In genomic region chr5:138193771-138194727, GRCm38 (mm10) we compare ENCODE assay signal across 8 mouse cellular contexts. TPM values are rescaled to one million over a fixed set of nuclear protein-coding genes. Genes with fewer than 3 reads are reported as not detected.
A peak's percentile ranks its signal among the peaks of the same experiment; 100 is the strongest.
DNase-seq lines count a peak whose midpoint lies in the region; ATAC-seq and TF ChIP-seq lines count a peak whose summit lies in the region.

Mblac1 (plus strand) TSS chr5:138194314.

- peak; percentile 60; the same call in 1 of the 2 replicates for TF ChIP-seq EP300 in liver, postnatal 0 days (IDR thresholded peaks at IDR 0.05; ENCODE audit: low read depth)

- 8% methylated on average over 54 of the region's 54 CpGs for WGBS in forebrain, embryonic 10.5 days
- WGBS in heart, embryonic 16.5 days, result 7% methylated on average over 54 of the region's 54 CpGs
- 6% methylated on average over 54 of the region's 54 CpGs for WGBS in liver, postnatal 0 days (ENCODE audit: insufficient replicate concordance)
- WGBS in neural tube, embryonic 14.5 days, result 7% methylated on average over 54 of the region's 54 CpGs

- ATAC-seq in heart, embryonic 16.5 days (replicated peaks; ENCODE audit: extremely low read depth, insufficient read depth, low FRiP score), result peak; percentile 84
- peak; percentile 83 for ATAC-seq in liver, postnatal 0 days
- peak; percentile 88 for ATAC-seq in neural tube, embryonic 14.5 days (ENCODE audit: low read depth)

- H3K27me3 ChIP-seq in forebrain, embryonic 10.5 days (ENCODE audit: poor library complexity, severe bottlenecking), result no peaks in the 10 kb centered on the region
- H3K27me3 ChIP-seq in heart, embryonic 16.5 days (ENCODE audit: control insufficient read depth, insufficient read depth, low read length), result no peaks in the 10 kb centered on the region
- H3K27me3 ChIP-seq in liver, postnatal 0 days (ENCODE audit: insufficient read depth, low read length), result no peaks in the 10 kb centered on the region
- no peaks in the 10 kb centered on the region for H3K27me3 ChIP-seq in neural tube, embryonic 14.5 days (ENCODE audit: control insufficient read depth, insufficient read depth, low read length)

- H3K27ac ChIP-seq in forebrain, embryonic 10.5 days, result peak within 1 kb of the TSS; percentile 95
- peak within 1 kb of the TSS; percentile 88 for H3K27ac ChIP-seq in heart, embryonic 16.5 days (ENCODE audit: low read length)
- H3K27ac ChIP-seq in liver, postnatal 0 days (ENCODE audit: low read depth), result peak within 1 kb of the TSS; percentile 86
- H3K27ac ChIP-seq in neural tube, embryonic 14.5 days (ENCODE audit: low read depth, low read length), result peak within 1 kb of the TSS; percentile 90

- DNase-seq in CD8-positive naive resting alpha-beta T cell, adult 2 months (ENCODE audit: low read depth in 2 of 2, low spot score in 2 of 2), result peak; percentile 52 to 69
- peak; percentile 88 for DNase-seq in c-Kit-negative CD71-positive TER-119-positive erythroid progenitor cells, embryonic 14.5 days (ENCODE audit: low read depth, low spot score)
- DNase-seq in forebrain, embryonic 10.5 days (ENCODE audit: extremely low spot score, low spot score), result peak; percentile 84
- DNase-seq in kidney, postnatal 36 days, result peak; percentile 88 to 89
- peak; percentile 86 for DNase-seq in liver, postnatal 0 days
- DNase-seq in testis, postnatal 10 days (ENCODE audit: low spot score), result peak; percentile 85

- peaks cover 46% of the 10 kb centered on the region for H3K36me3 ChIP-seq in forebrain, embryonic 10.5 days (replicated peaks)
- H3K36me3 ChIP-seq in heart, embryonic 16.5 days (ENCODE audit: control insufficient read depth, insufficient read depth), result 0 out of 2 replicates have a peak, but pooled peaks cover 2% of the 10 kb centered on the region
- H3K36me3 ChIP-seq in liver, postnatal 0 days (replicated peaks; ENCODE audit: insufficient read depth, low read length), result 0 out of 2 replicates have a peak, but pooled peaks cover 3% of the 10 kb centered on the region
- no peaks in the 10 kb centered on the region; the same call in 1 of the 2 replicates for H3K36me3 ChIP-seq in neural tube, embryonic 14.5 days (ENCODE audit: control insufficient read depth, insufficient read depth, low read length)

- peaks cover 22% of the 10 kb centered on the region for H3K4me1 ChIP-seq in forebrain, embryonic 10.5 days
- peaks cover 10% of the 10 kb centered on the region for H3K4me1 ChIP-seq in heart, embryonic 16.5 days (ENCODE audit: control insufficient read depth, insufficient read depth, low read length)
- H3K4me1 ChIP-seq in liver, postnatal 0 days (ENCODE audit: insufficient read depth), result peaks cover 15% of the 10 kb centered on the region
- peaks cover 7% of the 10 kb centered on the region; the same call in 1 of the 2 replicates for H3K4me1 ChIP-seq in neural tube, embryonic 14.5 days (ENCODE audit: control insufficient read depth, insufficient read depth, low read length)

- peak within 1 kb of the TSS; percentile 94 for H3K4me2 ChIP-seq in heart, embryonic 16.5 days (ENCODE audit: low read depth, low read length)
- H3K4me2 ChIP-seq in liver, postnatal 0 days (ENCODE audit: low read depth, low read length), result peak within 1 kb of the TSS; percentile 100
- H3K4me2 ChIP-seq in neural tube, embryonic 14.5 days (ENCODE audit: low read depth, low read length), result peak within 1 kb of the TSS; percentile 96

- H3K9me3 ChIP-seq in forebrain, embryonic 10.5 days, result no peaks in the 10 kb centered on the region
- no peaks in the 10 kb centered on the region for H3K9me3 ChIP-seq in heart, embryonic 16.5 days (replicated peaks; ENCODE audit: control insufficient read depth, low read length)
- no peaks in the 10 kb centered on the region for H3K9me3 ChIP-seq in liver, postnatal 0 days (ENCODE audit: low read length)
- no peaks in the 10 kb centered on the region for H3K9me3 ChIP-seq in neural tube, embryonic 14.5 days (ENCODE audit: control insufficient read depth, low read length)

- H3K4me3 ChIP-seq in forebrain, embryonic 10.5 days, result peak within 1 kb of the TSS; percentile 82
- peak within 1 kb of the TSS; percentile 80 for H3K4me3 ChIP-seq in heart, embryonic 16.5 days (ENCODE audit: low read length)
- peak within 1 kb of the TSS; percentile 83 for H3K4me3 ChIP-seq in liver, postnatal 0 days (ENCODE audit: low read depth, low read length)
- H3K4me3 ChIP-seq in neural tube, embryonic 14.5 days (ENCODE audit: low read depth, low read length), result peak within 1 kb of the TSS; percentile 76

- H3K9ac ChIP-seq in heart, embryonic 16.5 days (ENCODE audit: low read length), result peak within 1 kb of the TSS; percentile 92
- H3K9ac ChIP-seq in liver, postnatal 0 days (replicated peaks), result peak within 1 kb of the TSS; percentile 87
- H3K9ac ChIP-seq in neural tube, embryonic 14.5 days (replicated peaks; ENCODE audit: low read depth, low read length), result peak within 1 kb of the TSS; percentile 84

- no peak for TF ChIP-seq CTCF in liver, postnatal 0 days (IDR thresholded peaks at IDR 0.05; ENCODE audit: low read depth)

RNA-seq across cellular contexts. Expression of gene Mblac1, which starts in this region (rescaled TPM):
- polyA plus RNA-seq in forebrain, embryonic 10.5 days (2016; fragmentation: Nextera tagmentation; extraction: Ambion mirVana), result 8.9 and 10.4 TPM in 2 replicates
- 6.1 and 6.3 TPM in 2 replicates for polyA plus RNA-seq in heart, embryonic 16.5 days (2015; fragmentation: Nextera tagmentation; extraction: Ambion mirVana)
- 2.9 and 3.2 TPM in 2 replicates for polyA plus RNA-seq in liver, postnatal 0 days (2015; fragmentation: Nextera tagmentation; extraction: Ambion mirVana)
- polyA plus RNA-seq in neural tube, embryonic 14.5 days (2014; fragmentation: Nextera tagmentation; extraction: Ambion mirVana), result 12.9 and 14.6 TPM in 2 replicates

Comparison
In these comparisons a context has a peak if more than half of its experiments do, and no peak if none do; other contexts are left out.
1. Peak in every context shown above with its lines: DNase-seq, ATAC-seq, H3K4me3 ChIP-seq and H3K27ac ChIP-seq.